Mouse (Mus musculus) heart, adult 8-10 months (tissue): ENCODE measurements at regions not wholly inside any gene's neighbourhood (a gene's known extent, or its start where the extent isn't known, plus 50 kb on each side); places are given as distances from the start of the nearest gene placed in this dataset.

Experiments used
- DNase-seq: peaks from one replicate; pipeline ENCODE4 v3.0.0; 2022; ENCODE audit warnings: low spot score

GRCm38 (mm10) chr2:107785521-107785920 lies 495.1 kb downstream of the Kcna4 start:
- peak; percentile 0 for DNase-seq

DNA sequence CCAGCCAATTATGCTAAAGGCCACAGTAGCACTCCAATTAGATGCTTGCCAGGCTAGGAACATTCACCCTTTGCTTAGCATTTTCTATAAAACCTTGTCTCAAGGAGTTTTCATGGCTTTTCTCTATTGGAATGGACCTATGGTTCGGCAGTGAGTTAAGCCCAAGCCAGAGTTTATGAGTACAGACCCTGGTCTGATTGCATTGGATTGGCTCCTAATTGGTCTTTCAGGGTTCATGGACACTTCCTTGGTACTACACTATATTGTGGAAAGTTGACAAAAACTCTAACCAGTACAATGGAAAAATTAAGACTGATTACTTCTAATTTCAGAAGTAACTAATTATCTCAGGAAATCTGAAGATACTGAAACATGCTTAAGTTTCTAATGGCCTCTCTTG lies 506.5 kb downstream of the Kcna4 start:
- no peak for DNase-seq

DNA sequence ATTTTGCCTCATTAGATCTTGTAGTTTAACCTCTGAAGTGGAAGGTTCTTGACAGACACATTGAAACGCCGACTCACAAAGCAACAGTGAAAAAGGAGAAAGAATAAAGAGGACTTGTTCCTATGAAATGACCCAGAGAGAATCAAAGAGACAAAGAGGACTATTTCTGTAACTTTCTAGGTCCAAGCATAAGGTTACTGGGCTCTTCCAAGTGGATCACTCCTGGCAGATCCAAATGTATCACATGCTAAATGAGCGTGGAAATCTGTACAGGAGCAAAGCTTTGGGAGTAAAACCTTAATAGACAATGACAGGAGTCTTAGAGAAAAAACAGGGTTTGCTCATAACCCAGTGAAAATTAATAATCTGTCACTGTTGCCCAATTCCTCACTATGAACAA lies 522.8 kb downstream of the Kcna4 start:
- DNase-seq, result peak; percentile 0

GRCm38 (mm10) chr2:107813992-107814391 lies 523.6 kb downstream of the Kcna4 start:
- no peak for DNase-seq
